Mouse (Mus musculus): Measurements from ENCODE around the gene Txnrd3. TPM values are rescaled to one million over a fixed set of nuclear protein-coding genes. Genes with fewer than 3 reads are reported as not detected.

The Txnrd3 gene
- under 1 TPM; 0.17 to 0.97 TPM for polyA plus RNA-seq (2017; shearing (Covaris generic))

DNA sequence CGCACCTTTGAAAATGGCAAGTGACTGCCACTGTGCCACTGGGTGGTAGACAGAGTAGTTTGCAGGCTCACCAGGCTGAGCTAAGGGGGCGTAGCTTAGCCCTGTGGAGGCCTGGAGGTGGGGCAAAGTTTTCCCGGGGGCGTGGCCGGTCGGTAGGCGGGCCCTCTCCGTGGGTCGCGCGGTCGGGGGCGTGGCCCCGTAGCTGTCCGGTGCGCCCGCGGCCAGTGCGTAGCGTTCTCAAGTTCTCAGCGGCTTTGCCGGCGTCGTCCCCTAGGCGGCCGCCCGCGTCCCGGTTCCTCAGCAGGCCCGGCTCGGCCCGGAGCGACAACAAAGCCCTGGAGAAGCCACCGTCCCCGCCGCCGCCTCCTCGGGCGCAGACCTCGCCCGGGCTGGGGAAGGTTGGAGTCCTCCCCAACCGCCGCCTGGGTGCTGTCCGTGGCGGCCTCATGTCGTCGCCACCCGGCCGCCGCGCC is at the start of gene Txnrd3:
Gene Txnrd3, plus strand, starts transcription at position 191 of the 473 bp plus-strand sequence.
- peak; percentile 82 for ATAC-seq

- ATAC-seq, result peak; percentile 99
Measured at GRCm38 (mm10) chr6:89595018-89595776, 48.6 kb upstream of the Txnrd3 start, which contains the start of gene Chchd6. TSS of gene Chchd6 (minus strand) at chr6:89595652.

- ATAC-seq, result no peak
Measured at GRCm38 (mm10) chr6:89595777-89596146, 48.0 kb upstream of the Txnrd3 start.

- ATAC-seq, result no peak
Measured at GRCm38 (mm10) chr6:89596510-89596909, 47.3 kb upstream of the Txnrd3 start.

- no peak for ATAC-seq
Measured at GRCm38 (mm10) chr6:89606096-89606495, 37.7 kb upstream of the Txnrd3 start.

DNA sequence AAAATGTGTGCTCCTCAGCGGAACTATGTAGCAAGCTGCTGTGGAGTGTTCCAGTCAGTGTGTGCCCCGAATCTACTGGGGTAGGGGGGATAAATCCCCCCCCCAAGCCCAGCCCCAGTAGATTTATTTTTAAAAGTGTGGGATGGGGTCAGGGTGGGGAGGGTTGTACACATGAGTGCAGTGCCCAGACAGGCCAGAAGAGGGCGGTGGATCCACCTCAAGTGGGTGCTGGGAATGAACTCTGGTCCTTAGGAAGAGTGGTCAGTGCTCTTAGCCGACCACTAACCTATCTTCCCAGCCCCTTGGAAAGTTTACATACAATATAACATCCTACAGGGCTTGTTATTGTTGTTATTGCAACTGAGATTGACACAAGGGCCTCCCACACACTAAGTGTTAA is 35.8 kb upstream of the Txnrd3 start:
- no peak for ATAC-seq

GRCm38 (mm10) chr6:89613336-89614106 is 30.3 kb upstream of the Txnrd3 start:
- ATAC-seq, result no peak

GRCm38 (mm10) chr6:89614107-89614471 is 29.7 kb upstream of the Txnrd3 start:
- no peak for ATAC-seq

- no peak for ATAC-seq
Measured at GRCm38 (mm10) chr6:89614596-89615372, 29.0 kb upstream of the Txnrd3 start.

DNA sequence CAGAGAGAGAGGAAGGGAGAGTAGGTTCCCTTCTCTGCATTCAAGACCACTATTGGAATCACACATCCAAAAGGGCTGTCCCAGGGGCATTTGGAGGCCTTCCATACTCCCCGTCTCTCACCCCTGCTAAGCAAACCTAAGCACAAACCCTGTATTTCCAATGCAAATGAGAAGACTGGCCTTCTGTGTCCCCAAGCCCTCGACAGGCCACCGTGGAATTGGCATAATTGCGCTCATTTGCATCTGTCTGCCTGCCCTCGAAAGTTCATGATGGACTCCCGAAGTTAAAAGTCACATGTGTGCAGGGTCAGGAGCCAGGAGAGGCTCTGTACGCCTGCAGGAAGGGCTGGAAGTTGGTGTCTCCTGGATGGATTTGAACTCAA is 28.4 kb upstream of the Txnrd3 start:
- no peak for ATAC-seq

DNA sequence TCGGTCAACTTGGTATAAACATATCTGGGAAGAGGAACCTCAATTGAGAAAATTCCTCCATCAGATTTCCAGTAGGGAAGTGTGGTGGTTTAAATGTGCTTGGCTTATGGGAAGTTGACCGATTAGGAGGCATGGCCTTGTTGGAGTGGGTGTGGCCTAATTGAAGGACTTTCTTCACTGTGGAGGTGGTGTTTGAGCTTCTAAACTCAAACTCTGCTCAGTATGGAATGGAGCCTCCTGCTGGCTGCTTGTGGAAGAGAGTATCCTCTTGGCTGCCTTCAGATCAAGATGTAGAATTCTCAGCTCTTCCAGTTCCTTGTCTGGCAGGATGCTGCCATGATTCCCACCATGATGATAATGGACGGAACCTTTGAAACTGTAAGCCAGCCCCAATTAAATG is 21.1 kb upstream of the Txnrd3 start:
- no peak for ATAC-seq

- ATAC-seq, result no peak
Measured at GRCm38 (mm10) chr6:89628045-89628785, 15.6 kb upstream of the Txnrd3 start.

DNA sequence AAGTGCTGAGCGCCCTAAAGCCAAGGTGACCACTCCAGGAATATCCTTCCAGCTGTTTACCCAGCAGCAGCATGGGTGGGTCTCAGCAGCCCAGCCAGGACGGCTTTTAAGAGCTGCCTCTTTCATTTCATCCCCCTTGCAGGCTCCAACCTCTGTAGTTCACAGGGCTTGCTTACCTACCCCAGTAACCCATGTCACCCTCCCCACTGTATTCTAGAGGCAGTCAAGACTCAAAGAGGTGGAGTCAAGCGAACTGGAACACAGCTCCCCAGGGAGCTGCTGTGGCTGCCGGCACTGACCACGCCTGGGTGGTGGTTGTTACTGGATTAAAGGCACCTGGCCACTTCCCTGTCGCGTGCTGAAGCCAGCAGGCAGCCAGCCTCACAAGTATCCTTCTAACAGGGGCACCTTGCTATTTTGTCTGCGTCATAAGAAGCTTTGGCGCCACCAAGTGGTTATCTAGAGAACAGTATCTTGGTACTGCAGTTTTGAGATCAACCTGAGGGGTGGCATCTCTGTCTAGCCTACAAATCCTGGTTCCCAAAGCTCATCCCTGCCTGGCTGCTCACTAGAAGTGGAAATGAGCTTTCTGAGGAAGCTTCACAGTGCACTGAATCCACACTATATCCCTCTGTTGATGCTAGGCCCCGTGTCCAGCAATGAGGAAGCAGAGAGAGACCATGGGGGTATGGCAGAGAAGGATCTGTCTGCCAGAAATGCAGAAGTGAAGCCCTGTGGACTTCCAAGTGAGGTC is 11.8 kb upstream of the Txnrd3 start:
- ATAC-seq, result peak; percentile 95

DNA sequence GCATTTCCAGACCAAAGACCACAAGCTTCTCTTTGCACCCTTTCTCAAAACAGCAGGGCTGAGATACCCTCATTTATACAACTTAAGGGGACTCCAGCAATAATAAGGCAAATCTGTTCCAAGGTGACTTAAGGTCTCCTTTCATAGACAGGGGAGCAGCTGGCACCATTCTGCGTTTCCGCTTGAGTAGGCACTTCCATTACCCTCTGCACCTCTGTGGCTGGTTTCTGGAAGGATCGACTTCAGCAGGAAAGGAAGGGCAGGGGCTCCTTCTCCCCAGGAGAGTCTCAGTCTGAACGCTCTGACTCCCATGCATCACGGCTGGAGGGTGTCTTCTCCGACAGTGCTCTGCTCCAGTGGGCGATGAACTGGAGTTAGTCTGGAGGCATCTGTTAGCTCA is 10.7 kb upstream of the Txnrd3 start:
- no peak for ATAC-seq

DNA sequence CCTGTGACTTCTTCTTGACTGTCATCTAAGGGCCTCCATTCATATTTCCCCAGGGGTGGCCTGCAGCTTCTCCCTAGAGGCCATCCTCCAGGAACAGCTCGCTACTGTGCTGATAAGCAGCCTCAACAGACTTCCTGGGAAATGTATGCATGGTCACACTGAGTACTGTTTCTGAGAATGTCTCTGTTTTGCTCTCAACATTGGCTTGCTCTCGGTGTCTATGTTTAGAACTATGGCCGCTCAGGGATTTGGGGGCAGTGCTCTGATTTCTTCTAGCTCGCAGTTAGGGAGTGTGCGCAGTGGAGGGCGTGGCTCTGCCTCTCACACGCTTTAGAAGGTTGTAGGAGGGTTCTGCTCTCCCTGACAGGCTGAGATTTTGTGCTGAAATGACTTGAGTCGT is 9.4 kb upstream of the Txnrd3 start:
- no peak for ATAC-seq

DNA sequence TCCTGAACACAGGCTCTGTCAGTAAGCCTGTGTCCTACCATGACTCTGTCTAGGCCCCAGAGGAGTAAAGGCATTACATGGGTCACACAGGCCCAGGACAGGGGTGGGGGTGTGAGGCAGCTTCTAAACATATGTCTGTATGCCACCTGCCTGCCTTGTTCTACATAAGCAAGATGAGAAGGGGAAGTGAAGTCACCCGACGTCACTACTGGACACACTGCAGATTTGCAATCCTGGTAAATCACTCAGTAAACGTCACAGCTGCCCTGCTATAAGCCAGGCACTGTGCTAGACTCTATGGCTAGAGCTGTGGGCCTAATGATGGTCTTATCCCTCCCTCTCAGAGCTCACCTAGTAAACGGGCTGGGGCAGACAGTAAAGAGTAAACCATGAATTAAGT is 5.8 kb upstream of the Txnrd3 start:
- ATAC-seq, result no peak

GRCm38 (mm10) chr6:89639025-89639424 is 4.8 kb upstream of the Txnrd3 start:
- no peak for ATAC-seq

GRCm38 (mm10) chr6:89644271-89645075 is 685 bp downstream of the Txnrd3 start:
- peak; percentile 77 for ATAC-seq

- ATAC-seq, result no peak
Measured at GRCm38 (mm10) chr6:89649897-89650296, 6.1 kb downstream of the Txnrd3 start.

- ATAC-seq, result no peak
Measured at GRCm38 (mm10) chr6:89651770-89652169, 8.0 kb downstream of the Txnrd3 start.

- no peak for ATAC-seq
Measured at GRCm38 (mm10) chr6:89655011-89655410, 11.2 kb downstream of the Txnrd3 start.

Data from activated CD4-positive, CD25-positive, alpha-beta regulatory T cell, adult 4 months (primary cell).